Mouse (Mus musculus) layer of hippocampus, adult 9-11 months (tissue): Measurements from ENCODE around the gene Slc18a2.

Source experiments
- DNase-seq: peaks from one replicate; pipeline ENCODE4 v3.0.0; 2022

The Slc18a2 gene

DNA sequence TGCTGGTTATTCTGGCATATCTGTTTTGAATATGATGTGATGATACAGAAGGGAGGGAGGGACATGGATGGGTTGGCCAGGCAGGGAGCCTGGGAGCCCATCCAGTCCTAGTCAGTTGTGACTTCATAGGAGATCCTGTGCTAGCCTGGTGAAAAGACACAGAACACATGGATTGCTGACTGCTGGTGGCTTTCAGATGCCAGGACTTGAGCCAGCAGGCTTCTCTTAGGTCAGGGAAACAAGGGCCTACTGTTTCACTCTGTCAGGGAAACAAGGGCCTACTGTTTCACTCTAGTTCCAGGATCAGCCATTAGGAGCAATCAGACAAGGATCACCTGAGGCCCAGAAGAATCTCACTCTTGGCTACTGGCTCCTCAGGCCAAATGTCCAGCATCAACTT is 20.1 kb downstream of the Slc18a2 start:
- peak; percentile 28 for DNase-seq

- DNase-seq: no peak
These were observed 21.3 kb downstream of the Slc18a2 start for GRCm38 (mm10) chr19:59282001-59282400.

GRCm38 (mm10) chr19:59289042-59289441 is 28.3 kb downstream of the Slc18a2 start:
- no peak for DNase-seq

GRCm38 (mm10) chr19:59289811-59290210 is 29.1 kb downstream of the Slc18a2 start:
- DNase-seq: no peak

DNA sequence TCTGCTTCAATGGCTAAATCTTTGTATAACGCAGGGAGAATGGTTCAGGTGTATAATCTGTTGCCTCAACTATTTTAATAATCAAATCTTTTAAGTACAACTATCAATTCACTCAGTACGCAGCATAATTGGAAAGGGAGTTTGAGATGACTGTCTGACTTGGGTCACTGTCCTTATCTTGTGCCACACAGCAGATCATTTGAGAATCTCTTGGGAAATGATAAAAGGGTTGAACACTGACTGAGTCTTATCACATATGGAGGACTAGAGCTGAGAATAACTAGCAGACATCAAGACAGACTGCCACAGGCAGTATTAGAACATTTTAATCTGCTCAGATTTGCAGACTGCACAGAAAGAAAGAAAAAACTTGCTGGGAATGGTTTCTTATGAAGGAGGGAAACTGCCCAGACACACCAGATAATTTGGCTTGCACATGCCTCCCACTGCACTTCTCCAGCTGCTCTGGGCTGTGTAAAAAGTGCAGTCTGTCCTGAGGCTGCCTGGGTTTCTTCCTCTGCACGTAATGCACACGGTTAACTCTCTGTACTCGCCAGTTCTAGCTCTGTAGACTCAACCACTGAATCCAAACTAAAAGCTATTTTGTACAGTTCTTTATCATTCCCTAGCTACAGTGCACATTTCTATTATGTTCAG is 31.6 kb downstream of the Slc18a2 start:
- DNase-seq: peak; percentile 48

DNA sequence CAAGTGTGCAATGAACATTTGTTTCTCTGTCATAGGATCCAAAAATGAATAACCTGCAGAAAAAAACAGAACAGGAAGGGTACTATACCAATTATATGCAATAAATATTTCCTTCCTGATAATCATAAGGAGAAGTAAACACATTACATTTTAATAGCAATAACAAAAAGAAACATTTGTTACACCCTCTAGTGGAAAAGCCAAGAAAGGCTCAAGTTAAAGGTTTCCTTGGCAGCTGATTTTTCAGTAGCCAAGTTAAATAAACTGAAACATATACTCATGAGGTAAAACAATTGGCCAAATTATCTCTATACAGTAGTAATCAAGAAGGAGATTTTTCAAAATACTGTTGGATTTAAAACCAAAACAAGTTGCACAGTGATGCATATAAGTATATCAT is 54.6 kb downstream of the Slc18a2 start:
- DNase-seq: no peak

DNA sequence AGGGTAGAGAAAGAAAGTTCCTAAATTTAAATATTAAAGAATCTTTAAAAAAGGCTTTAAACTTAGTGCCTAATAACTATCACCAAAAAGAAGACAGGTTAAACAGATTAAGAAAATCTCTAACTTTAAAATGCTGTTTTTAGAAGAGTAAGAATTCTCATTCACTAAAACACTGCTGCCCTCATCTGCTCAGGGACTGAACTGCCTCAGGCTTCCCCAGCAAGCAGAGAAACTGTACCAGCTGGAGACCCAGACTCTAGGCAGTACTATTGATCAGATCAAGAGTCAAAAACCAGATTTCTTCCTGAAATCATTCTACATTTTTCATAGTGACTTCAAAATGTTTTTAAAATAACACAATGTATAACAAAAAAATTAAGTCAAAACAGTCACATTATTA is 55.9 kb downstream of the Slc18a2 start:
- peak; percentile 17 for DNase-seq

GRCm38 (mm10) chr19:59321990-59322389 is 61.3 kb downstream of the Slc18a2 start, which contains the start of gene Rps12-ps3:
Rps12-ps3 (plus strand) TSS chr19:59322290.
- DNase-seq: no peak

GRCm38 (mm10) chr19:59330816-59331225 is 70.1 kb downstream of the Slc18a2 start:
- DNase-seq: no peak

GRCm38 (mm10) chr19:59336655-59337054 is 76.0 kb downstream of the Slc18a2 start:
- no peak for DNase-seq

GRCm38 (mm10) chr19:59337872-59338681 is 77.4 kb downstream of the Slc18a2 start:
- no peak for DNase-seq

GRCm38 (mm10) chr19:59339908-59340307 is 79.2 kb downstream of the Slc18a2 start:
- no peak for DNase-seq

DNA sequence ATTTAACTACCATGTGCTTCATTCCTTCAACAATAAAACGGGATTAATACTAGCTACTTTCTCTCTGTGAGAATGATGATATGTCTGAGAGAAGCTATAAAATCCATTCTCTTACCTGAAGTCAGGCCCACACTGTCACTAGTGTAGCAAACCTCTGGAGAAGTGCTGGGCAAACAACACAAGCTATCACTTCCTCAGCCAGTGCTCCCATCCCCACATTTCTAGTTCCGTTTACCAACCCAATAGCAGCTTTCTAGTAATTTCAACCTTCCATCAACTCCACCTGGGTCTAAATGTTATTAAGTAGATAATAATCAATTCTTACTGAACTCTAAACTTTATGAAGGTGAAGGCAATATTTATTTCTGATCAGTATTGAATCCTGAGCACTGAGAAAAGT is 82.3 kb downstream of the Slc18a2 start:
- DNase-seq: no peak

GRCm38 (mm10) chr19:59344304-59344711 is 83.6 kb downstream of the Slc18a2 start:
- DNase-seq: peak; percentile 13

DNA sequence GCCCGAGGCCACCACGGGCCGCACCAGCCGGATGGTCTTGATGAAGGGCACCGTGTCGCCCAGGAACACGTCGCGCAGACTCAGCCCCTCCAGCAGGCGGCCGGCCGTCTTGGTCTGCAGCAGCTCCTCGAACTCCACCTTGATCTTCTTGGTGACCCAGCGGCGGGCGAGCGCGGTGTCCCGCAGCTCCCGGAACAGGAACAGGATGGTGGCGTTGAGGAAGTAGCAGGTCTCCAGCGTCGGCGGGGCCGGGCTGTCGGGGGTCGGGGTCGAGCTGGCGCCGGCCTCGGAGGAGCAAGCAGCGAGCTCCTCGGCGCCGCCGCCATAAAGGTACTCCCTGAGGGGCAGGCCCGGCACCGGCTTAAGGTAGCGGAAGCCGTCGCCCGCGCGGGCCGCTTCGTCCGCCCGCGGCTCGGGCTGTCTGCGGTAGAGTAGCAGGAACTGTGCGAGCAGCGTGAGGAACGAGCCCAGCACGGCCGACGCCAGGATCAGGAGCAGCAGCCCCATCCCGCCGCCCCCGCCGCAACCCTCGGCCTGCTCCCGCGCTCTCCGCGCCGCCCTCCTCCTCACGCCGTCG is 84.5 kb downstream of the Slc18a2 start:
- DNase-seq: peak; percentile 34
